Mouse (Mus musculus): Measurements from ENCODE around the gene Ppp1r27.

DNA sequence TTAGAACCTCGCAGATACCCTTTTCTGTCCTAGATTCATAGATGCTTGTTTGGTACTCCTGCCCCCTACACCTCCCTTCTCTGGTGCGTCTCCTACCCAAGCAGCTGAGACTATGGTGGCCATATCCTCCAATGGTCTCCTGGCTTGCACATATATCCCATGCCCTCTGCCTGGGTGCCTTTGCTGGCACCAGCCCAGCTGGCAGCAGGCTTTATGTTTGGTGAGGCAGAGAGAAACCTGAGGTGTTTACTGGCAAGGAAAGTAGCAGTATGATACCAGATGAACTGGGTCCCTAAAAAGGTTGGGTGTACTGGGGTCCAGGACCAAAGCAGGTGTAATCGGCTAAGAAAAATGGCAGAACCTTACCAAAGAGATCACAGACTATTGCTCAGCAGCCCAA lies 5.0 kb downstream of the Ppp1r27 start:
- no peak for TF ChIP-seq POLR2A (IDR thresholded peaks at IDR 0.05; ENCODE audit: borderline replicate concordance, extremely low read depth, low read depth, low read length)
- no peak for TF ChIP-seq CTCF (IDR thresholded peaks at IDR 0.05; ENCODE audit: insufficient read depth, low read length)

Measured in lung, adult 2 months (tissue).